Mouse (Mus musculus) naive thymus-derived CD4-positive, alpha-beta T cell, adult 2 months (primary cell): ENCODE data around the gene Naif1.

Experiments used
- DNase-seq: peaks from one replicate; pipeline ENCODE4 v3.0.0-alpha.2; 2011; ENCODE audit warnings: low read depth

The Naif1 gene

GRCm38 (mm10) chr2:32449761-32450754 is at the start of gene Naif1:
Gene Naif1, plus strand, starts transcription at chr2:32450457.
- DNase-seq, result peak; percentile 54

- DNase-seq, result peak; percentile 99
Measured at GRCm38 (mm10) chr2:32404663-32405062, 45.6 kb upstream of the Naif1 start.

- DNase-seq, result no peak
Measured at GRCm38 (mm10) chr2:32407144-32407824, 43.0 kb upstream of the Naif1 start.

- no peak for DNase-seq
Measured at GRCm38 (mm10) chr2:32408429-32409424, 41.5 kb upstream of the Naif1 start.

GRCm38 (mm10) chr2:32411407-32411806 is 38.9 kb upstream of the Naif1 start:
- no peak for DNase-seq

GRCm38 (mm10) chr2:32412742-32413531 is 37.3 kb upstream of the Naif1 start:
- DNase-seq, result no peak

- no peak for DNase-seq
Measured at GRCm38 (mm10) chr2:32413936-32414335, 36.3 kb upstream of the Naif1 start.

GRCm38 (mm10) chr2:32415801-32416200 is 34.5 kb upstream of the Naif1 start:
- no peak for DNase-seq

- no peak for DNase-seq
Measured at GRCm38 (mm10) chr2:32416556-32416955, 33.7 kb upstream of the Naif1 start.

GRCm38 (mm10) chr2:32417486-32417885 is 32.8 kb upstream of the Naif1 start:
- no peak for DNase-seq

- no peak for DNase-seq
Measured at GRCm38 (mm10) chr2:32418430-32419151, 31.7 kb upstream of the Naif1 start.

- no peak for DNase-seq
Measured at GRCm38 (mm10) chr2:32419359-32419758, 30.9 kb upstream of the Naif1 start.

- DNase-seq, result no peak
Measured at GRCm38 (mm10) chr2:32420066-32420608, 30.1 kb upstream of the Naif1 start.

GRCm38 (mm10) chr2:32420647-32421046 is 29.6 kb upstream of the Naif1 start:
- DNase-seq, result no peak

- no peak for DNase-seq
Measured at GRCm38 (mm10) chr2:32421851-32422251, 28.4 kb upstream of the Naif1 start.

GRCm38 (mm10) chr2:32423481-32424331 is 26.6 kb upstream of the Naif1 start:
- peak; percentile 51 for DNase-seq

- DNase-seq, result no peak
Measured at GRCm38 (mm10) chr2:32424796-32425195, 25.5 kb upstream of the Naif1 start.

- no peak for DNase-seq
Measured at GRCm38 (mm10) chr2:32425568-32425967, 24.7 kb upstream of the Naif1 start.

- DNase-seq, result no peak
Measured at GRCm38 (mm10) chr2:32426141-32426540, 24.1 kb upstream of the Naif1 start.
